Mouse (Mus musculus) forebrain, postnatal 0 days (tissue): ENCODE measurements at regions not wholly inside any gene's neighbourhood (a gene's known extent, or its start where the extent isn't known, plus 50 kb on each side); places are given as distances from the start of the nearest gene placed in this dataset.
A peak's percentile ranks its signal among the peaks of the same experiment; 100 is the strongest.

ENCODE experiments used
- ATAC-seq: fragments of 200-750 bp; cut with Nextera tagmentation; 2 replicates; pipeline ENCODE4 v1.8.0; 2017; ENCODE audit warnings: mild to moderate bottlenecking, moderate library complexity
- DNase-seq: peaks from one replicate; pipeline ENCODE4 v3.0.0-alpha.2; 2015
- H3K27ac ChIP-seq: fragments of 300-500 bp; sonication (generic); 2 replicates; pipeline ENCODE4 v1.5.1; 2014; ENCODE audit warnings: low read depth, mild to moderate bottlenecking, antibody characterized with exemption, low read length, moderate library complexity, mixed read lengths
- H3K27me3 ChIP-seq: fragments of 300-500 bp; sonication (generic); 2 replicates; pipeline ENCODE4 v1.6.1; 2014; ENCODE audit warnings: mild to moderate bottlenecking, low read length, mixed read lengths; ENCODE audit not compliant: insufficient read depth
- H3K36me3 ChIP-seq: fragments of 300-500 bp; sonication (generic); 2 replicates; pipeline ENCODE4 v1.6.1; 2014; ENCODE audit warnings: mild to moderate bottlenecking, moderate library complexity; ENCODE audit not compliant: insufficient read depth
- H3K4me1 ChIP-seq: fragments of 300-500 bp; sonication (generic); 2 replicates; pipeline ENCODE4 v1.6.1; 2014; ENCODE audit warnings: antibody characterized with exemption; ENCODE audit not compliant: insufficient read depth
- H3K4me2 ChIP-seq: fragments of 300-500 bp; sonication (generic); 2 replicates; pipeline ENCODE4 v1.6.1; 2014; ENCODE audit warnings: low read depth, mild to moderate bottlenecking, moderate library complexity
- H3K4me3 ChIP-seq: fragments of 300-500 bp; sonication (generic); 2 replicates; pipeline ENCODE4 v1.5.1; 2014; ENCODE audit warnings: low read depth, low read length, mixed read lengths
- H3K9ac ChIP-seq: fragments of 300-500 bp; sonication (generic); 2 replicates; pipeline ENCODE4 v1.6.1; 2014; ENCODE audit warnings: mild to moderate bottlenecking
- H3K9me3 ChIP-seq: fragments of 300-500 bp; sonication (generic); 2 replicates; pipeline ENCODE4 v1.6.1; 2016; ENCODE audit warnings: low read length
- CTCF ChIP-seq: sonication (generic); IDR thresholded peaks from 2 replicates; pipeline ENCODE4 v1.5.1; 2016; ENCODE audit warnings: antibody characterized with exemption, control low read depth, low read depth
- WGBS: fragments of 180-500 bp; shearing (Covaris S2); extraction: QIAGEN DNeasy Blood & Tissue Kit; methylation state at CpG from one replicate; pipeline ENCODE4 v1.1.7; 2014; 5-methylcytosine and 5-hydroxymethylcytosine counted together

DNA sequence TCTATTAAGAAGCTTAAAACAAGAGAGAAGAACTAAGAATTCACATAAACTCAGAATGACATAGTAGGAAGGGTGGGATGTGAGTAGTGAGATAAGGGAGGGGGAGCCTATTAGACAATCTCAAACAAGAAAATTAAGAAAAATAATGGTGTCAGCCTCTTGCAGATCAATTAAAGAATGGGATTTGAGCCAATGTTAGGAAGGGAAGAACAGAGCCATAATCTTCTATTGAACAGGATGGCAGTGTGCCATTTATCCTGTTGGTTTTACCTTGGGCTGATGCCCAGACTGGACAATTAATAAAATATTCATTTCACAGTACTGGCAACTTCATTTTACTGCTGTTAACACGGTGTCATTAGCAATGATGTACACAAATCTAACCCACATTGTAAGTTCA lies 718.0 kb downstream of the Rfpl4b start:
- Histone ChIP-seq H3K27ac (no peak overlapping the region), H3K27me3 (no peaks in the 10 kb centered on the region), H3K4me2 (no peak overlapping the region), H3K36me3 (no peaks in the 10 kb centered on the region), H3K9me3 (no peaks in the 10 kb centered on the region), H3K4me1 (no peaks in the 10 kb centered on the region), H3K9ac (no peak overlapping the region), H3K4me3 (no peak overlapping the region)
- peak; percentile 22 for DNase-seq
- no peak for TF ChIP-seq CTCF
- WGBS, result 18% methylated on average over 1 of the region's 1 CpGs
- no peak for ATAC-seq

DNA sequence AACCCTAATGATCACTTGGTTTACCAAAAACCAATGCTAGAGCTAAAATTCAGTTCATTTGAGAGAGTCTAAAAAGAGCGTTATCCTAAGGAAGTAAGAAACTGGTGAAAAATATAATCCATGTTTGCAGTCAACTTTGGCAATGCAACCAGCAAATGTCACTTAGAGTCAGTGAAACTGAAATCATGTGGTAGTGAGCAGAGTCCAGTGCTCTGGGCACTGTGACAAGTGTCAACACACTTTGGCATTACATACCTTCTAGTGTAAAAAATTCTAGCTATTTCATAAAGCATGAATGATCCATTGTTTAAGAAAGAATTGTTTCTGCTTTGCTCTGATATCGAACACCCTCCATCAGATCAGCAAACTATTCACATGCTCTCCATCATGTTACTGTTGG lies 743.1 kb downstream of the Rfpl4b start:
- no peak overlapping the region for H3K4me2 ChIP-seq
- 96% methylated on average over 2 of the region's 2 CpGs for WGBS
- ATAC-seq, result no peak
- H3K27ac ChIP-seq, result no peak overlapping the region
- H3K4me1 ChIP-seq, result no peaks in the 10 kb centered on the region
- H3K4me3 ChIP-seq, result no peak overlapping the region
- TF ChIP-seq CTCF, result no peak
- H3K27me3 ChIP-seq, result no peaks in the 10 kb centered on the region
- DNase-seq, result no peak
- H3K9ac ChIP-seq, result no peak overlapping the region
- no peaks in the 10 kb centered on the region for H3K9me3 ChIP-seq
- H3K36me3 ChIP-seq, result no peaks in the 10 kb centered on the region

DNA sequence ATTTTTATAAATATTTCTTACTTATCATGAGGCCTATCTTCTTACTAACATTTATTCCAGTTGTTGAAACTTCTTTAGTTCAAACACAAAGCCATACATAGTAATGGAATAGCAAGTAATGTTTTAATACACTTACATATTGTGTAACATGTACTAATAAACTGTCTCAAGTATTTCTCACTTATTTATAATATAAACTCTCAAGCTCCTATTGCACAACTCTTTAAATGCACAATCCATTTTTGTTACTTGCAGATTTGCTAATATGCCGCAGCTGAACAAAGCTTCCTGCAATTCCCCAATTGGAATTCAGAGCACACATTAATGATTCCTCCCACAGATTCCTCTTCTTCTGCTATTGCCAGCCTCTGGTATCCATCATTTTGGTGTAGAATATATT lies 749.2 kb downstream of the Rfpl4b start:
- Histone ChIP-seq H3K4me1 (no peaks in the 10 kb centered on the region), H3K4me3 (no peak overlapping the region), H3K36me3 (no peaks in the 10 kb centered on the region), H3K4me2 (no peak overlapping the region), H3K9me3 (no peaks in the 10 kb centered on the region), H3K9ac (no peak overlapping the region), H3K27ac (no peak overlapping the region), H3K27me3 (no peaks in the 10 kb centered on the region)
- no peak for TF ChIP-seq CTCF
- WGBS, result 67% methylated on average over 1 of the region's 1 CpGs
- no peak for ATAC-seq
- DNase-seq, result no peak

DNA sequence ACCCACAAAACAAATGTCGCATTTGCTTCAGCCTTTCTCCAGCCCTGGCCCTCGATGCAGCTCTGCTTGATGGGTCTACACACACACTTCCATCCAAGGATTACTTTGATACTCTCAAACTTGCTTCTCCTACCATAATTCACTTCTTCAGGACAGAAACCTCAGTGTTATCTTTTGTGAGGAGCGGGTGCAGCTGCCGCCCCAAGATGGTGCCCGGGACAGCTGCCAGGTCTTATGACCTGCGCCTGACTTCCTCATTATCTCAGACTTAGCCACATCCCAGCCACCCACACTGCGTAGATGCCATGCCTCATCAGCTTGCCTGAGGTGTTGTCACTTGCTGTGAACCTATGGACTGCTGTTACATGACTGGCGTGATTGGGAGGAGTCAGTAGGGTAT lies 762.5 kb downstream of the Rfpl4b start:
- Histone ChIP-seq H3K36me3 (no peaks in the 10 kb centered on the region), H3K27ac (no peak overlapping the region), H3K4me3 (no peak overlapping the region), H3K9ac (no peak overlapping the region), H3K9me3 (no peaks in the 10 kb centered on the region), H3K4me1 (no peaks in the 10 kb centered on the region), H3K4me2 (no peak overlapping the region), H3K27me3 (no peaks in the 10 kb centered on the region)
- ATAC-seq, result no peak
- WGBS, result 93% methylated on average over 8 of the region's 8 CpGs
- no peak for TF ChIP-seq CTCF
- no peak for DNase-seq

DNA sequence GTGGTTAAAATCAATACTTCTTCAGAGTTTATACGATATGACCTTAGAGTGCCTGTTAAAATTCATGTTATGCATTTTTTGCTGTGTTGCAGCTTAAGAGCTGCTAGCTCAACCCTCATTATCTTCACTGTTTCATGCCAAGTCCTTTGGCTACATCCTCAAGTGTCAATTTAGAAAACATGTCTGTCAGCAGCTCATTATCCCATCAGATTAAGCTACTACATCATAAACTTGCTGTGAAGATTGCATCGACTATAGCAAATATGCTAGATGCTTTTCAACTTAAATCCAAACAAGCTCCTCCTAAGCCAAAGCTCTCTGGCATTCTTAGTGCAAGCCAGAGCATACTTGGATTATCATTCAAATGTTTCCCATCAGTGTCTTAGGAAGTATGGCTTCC lies 811.1 kb downstream of the Rfpl4b start:
- Histone ChIP-seq H3K9ac (no peak overlapping the region), H3K4me3 (no peak overlapping the region), H3K27ac (no peak overlapping the region), H3K36me3 (no peaks in the 10 kb centered on the region), H3K4me2 (no peak overlapping the region), H3K4me1 (no peaks in the 10 kb centered on the region), H3K27me3 (no peaks in the 10 kb centered on the region), H3K9me3 (no peaks in the 10 kb centered on the region)
- no peak for TF ChIP-seq CTCF
- peak; percentile 83 for ATAC-seq
- DNase-seq, result peak; percentile 50
- WGBS, result 30% methylated on average over 2 of the region's 2 CpGs

DNA sequence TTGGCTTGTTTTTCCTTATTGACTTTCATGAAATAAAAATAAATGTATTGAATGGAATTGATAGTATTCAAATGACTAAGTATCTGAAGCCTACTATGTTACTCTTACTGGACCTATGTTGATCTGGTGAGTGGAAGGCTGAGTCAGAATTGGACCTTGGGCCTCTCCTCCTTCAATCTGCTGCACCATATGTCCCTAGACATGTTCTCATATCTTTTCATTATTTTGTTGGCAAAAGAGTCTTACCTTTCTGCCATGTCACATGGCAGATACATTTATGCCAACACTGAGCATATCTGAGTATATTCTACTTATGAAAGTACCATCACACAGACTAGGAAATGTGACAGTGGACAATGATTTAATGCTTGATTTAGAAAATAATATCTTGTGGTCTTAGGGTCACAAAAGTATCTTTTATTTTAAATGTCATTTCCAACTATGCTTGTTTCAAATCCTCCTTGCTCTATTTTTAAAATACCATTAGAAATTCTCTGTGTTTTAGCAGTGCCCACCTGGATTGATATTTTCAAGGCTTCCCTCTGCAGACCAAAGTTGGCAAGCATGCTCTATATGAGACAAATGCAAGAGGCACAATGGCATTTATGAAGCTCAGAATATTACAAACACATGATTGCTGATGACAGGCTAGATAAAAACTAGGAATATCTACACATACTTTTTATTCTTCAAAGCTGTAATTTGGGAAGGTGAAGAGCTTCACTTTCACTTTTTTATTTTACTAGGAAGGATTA lies 825.7 kb downstream of the Rfpl4b start:
- H3K4me3 ChIP-seq, result no peak overlapping the region
- H3K4me2 ChIP-seq, result no peak overlapping the region
- no peaks in the 10 kb centered on the region for H3K36me3 ChIP-seq
- ATAC-seq (no peak), DNase-seq (no peak)
- TF ChIP-seq CTCF, result no peak
- no peak overlapping the region for H3K9ac ChIP-seq
- H3K4me1 ChIP-seq, result no peaks in the 10 kb centered on the region
- no peaks in the 10 kb centered on the region for H3K9me3 ChIP-seq
- H3K27me3 ChIP-seq, result no peaks in the 10 kb centered on the region
- H3K27ac ChIP-seq, result no peak overlapping the region

DNA sequence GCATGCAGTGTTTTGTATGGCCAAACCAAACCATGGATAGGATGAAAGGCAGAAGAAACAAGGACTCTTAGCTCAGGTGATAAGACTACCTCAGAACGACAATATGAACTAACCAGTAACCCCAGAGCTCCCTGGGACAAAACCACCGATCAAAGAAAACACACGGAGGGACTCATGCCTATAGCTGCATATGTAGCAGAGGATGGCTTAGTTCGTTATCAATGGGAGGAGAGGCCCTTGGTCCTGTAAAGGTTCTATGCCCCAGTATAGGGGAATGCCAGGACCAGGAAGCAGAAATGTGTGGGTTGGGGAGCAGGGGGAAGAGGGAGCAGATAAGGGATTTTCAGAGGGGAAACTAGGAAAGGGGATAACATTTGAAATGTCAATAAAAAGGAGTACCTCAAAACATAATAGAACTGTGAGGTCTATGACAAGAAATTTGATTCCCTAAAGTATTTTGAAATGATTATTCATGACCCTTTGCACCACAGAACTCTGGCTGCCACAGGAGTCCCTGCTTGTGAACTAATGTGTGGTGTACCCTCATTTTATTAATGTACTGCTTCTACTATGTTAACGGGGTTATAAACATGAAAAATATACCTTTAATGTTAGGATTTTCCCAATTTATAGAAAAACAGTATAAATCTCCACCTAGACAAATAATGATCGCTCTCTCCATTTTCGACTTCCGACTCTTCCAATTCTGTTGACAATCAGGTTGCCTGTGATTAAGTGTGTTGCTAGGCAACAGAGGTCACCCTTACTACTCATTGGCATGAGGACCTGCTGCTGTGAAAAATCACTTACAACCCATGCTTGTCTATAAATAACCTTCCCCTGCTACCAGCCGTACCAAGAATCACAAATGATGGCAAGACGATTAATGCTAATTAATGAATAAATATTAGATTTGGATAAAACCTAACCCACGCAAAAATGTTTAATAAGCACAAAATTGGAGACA lies 833.0 kb downstream of the Rfpl4b start:
- ATAC-seq, result peak; percentile 66; the same call in 1 of the 2 replicates

More for the DNA sequence above, 833.0 kb downstream of the Rfpl4b start:
- Histone ChIP-seq H3K4me2 (no peak overlapping the region), H3K9me3 (no peaks in the 10 kb centered on the region), H3K4me3 (no peak overlapping the region), H3K27me3 (no peaks in the 10 kb centered on the region), H3K4me1 (no peaks in the 10 kb centered on the region), H3K36me3 (no peaks in the 10 kb centered on the region), H3K27ac (no peak overlapping the region), H3K9ac (no peak overlapping the region)
- DNase-seq, result peak; percentile 28
- WGBS, result 43% methylated on average over 11 of the region's 11 CpGs
- no peak for TF ChIP-seq CTCF
